Mouse (Mus musculus): ENCODE measurements around the gene Olfr1053.

Olfr1053 gene

DNA sequence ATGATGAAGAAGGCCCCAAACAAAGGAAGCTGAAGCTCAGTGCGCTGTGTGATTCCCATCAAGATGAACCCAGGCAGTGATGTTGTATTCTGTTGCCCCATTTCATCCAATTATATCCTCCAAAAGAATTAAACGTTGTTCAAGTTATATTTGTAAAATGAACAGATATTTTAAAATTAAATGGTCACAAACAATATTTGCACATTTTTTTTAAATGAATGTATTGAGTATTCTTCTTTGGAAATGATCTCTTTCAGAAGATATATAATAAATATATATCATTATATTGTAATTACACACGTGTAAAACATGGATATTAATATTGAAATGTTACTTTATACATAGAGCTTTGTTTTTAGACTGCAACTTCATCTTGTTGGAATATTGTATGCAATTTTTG is at the start of gene Olfr1053:
Gene Olfr1053 (minus strand): TSS at position 101 of the 400 bp plus-strand sequence.
- WGBS, result 59% methylated on average over 3 of the region's 3 CpGs

DNA sequence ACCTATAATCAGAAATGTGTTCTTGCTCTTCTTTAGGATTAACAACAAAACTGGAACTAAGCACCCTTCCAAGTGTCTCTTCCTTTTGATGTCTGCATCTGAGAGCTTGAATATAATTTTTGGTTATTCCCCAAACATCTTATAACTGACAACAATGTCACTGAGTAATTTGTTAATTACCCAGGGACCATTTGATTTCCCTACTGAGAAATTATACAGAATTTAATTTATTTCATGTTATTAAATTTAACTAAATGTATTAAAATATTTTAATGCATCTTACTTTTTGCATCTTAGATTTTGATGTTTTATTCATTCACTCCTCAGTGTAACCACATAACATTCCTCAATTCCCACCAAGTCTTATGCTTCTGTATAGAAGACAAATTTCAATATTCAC is 47.3 kb upstream of the Olfr1053 start, which contains the start of gene Olfr1056:
Gene Olfr1056 (minus strand): TSS at position 101 of the 400 bp plus-strand sequence.

DNA sequence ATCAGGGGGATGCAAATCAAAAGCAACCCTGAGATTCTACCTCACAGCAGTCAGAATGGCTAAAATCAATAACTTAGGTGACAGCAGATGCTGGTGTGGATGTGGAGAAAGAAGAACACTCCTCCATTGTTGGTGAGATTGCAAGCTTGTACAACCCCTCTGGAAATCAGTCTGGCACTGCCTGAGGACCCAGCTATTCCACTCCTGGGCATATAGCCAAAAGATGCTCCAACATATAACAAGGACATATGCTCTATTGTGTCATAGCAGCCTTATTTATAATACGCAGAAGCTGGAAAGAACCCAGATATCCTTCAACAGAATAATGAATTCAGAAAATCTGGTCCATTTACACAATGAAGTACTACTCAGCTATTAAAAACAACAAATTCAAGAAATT is 36.7 kb upstream of the Olfr1053 start:
- whole genome bisulfite sequencing, result 47% methylated on average over 1 of the region's 1 CpGs

DNA sequence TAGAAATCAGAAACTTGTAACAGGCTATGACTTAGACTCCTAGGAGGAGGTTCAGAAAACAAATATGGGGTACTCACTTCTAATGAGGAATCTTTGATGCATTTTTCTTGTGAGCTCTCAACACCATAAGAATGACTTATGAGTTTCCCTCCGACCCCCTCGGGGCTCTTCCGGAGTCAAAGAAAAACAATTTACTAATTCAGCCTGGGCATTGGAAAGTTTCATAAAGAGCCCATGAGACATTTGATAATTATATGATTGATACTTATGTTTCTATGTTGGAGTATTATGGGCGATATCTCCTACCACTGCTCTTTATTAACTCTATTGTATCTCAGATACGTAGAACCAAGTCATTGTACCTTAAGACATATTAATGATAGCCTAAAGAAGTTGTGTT is 35.1 kb upstream of the Olfr1053 start, which contains the start of gene Olfr1055:
Gene Olfr1055 (minus strand): TSS at position 101 of the 400 bp plus-strand sequence.
- WGBS, result 94% methylated on average over 5 of the region's 5 CpGs

DNA sequence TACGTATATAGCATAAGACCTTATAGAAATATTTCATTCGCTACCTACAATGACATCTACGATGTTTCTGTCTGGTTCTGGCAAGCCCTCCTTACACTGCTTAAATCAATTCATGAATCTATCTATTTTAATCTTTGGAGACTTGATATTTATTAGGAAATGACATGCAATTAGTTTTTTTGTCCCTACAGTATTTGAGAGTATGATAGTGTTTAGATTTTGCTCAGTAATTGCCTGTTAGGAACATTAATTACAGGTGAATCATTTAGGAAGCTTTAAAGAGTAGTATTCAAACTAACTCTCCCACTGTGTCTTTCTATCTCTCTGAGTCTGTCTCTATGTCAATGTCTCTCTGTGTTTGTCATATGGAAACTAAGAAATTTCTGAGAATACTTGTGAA is 20.2 kb upstream of the Olfr1053 start, which contains the start of gene Olfr1054:
Gene Olfr1054 (minus strand): TSS at position 101 of the 400 bp plus-strand sequence.
- WGBS, result 88% methylated on average over 3 of the region's 3 CpGs

DNA sequence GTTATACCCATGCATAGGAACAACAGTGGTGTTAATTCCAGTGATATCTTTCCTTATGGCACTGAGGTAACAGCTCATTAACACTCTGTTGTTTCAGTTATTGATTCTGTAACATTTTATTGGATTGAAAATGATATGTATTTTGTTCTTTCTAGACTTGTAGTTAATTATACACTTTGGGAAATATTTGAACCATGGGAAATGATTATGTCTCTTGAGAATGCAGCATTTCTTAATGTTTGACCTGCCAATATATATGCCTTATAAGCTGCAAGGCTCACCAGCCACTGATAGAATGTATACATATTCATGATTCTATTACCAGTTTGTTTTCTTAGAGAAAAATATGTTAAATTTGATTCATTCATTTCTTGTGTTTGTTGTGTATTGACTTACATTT is 22.9 kb downstream of the Olfr1053 start, which contains the start of gene Olfr1052:
Gene Olfr1052 (plus strand): TSS at position 301 of the 400 bp plus-strand sequence.

DNA sequence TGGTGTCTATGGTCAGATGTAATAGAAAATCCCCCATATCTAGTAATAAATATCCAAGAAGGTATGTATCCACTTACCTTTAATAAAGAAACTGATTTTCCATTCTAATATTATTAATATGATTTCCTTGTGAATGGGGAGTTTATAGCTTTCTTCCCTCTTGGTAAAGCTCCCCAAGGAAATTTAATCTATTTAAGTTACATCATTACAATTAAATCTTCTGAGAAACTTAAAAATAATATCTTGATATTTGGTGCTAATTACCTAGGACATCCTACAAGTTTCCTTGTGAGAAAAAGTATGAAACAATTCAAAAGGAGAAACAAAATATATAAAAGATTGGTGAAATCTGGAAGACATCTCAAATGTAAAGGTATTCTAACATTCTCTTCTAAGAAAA is 36.1 kb downstream of the Olfr1053 start, which contains the start of gene Olfr1051:
Gene Olfr1051 (minus strand): TSS at position 101 of the 400 bp plus-strand sequence.

